Mouse (Mus musculus) embryo, embryonic 11 days (tissue): ENCODE results near the gene Pex10.
"Not testable (repeated sequence)": the region's sequence is repeated elsewhere in the genome, so short reads cannot be mapped to it uniquely, and the experiment has no call there.

Experiments used
- DNase-seq: peaks from one replicate; pipeline ENCODE4 v3.0.0-alpha.2; 2015

Gene Pex10

DNA sequence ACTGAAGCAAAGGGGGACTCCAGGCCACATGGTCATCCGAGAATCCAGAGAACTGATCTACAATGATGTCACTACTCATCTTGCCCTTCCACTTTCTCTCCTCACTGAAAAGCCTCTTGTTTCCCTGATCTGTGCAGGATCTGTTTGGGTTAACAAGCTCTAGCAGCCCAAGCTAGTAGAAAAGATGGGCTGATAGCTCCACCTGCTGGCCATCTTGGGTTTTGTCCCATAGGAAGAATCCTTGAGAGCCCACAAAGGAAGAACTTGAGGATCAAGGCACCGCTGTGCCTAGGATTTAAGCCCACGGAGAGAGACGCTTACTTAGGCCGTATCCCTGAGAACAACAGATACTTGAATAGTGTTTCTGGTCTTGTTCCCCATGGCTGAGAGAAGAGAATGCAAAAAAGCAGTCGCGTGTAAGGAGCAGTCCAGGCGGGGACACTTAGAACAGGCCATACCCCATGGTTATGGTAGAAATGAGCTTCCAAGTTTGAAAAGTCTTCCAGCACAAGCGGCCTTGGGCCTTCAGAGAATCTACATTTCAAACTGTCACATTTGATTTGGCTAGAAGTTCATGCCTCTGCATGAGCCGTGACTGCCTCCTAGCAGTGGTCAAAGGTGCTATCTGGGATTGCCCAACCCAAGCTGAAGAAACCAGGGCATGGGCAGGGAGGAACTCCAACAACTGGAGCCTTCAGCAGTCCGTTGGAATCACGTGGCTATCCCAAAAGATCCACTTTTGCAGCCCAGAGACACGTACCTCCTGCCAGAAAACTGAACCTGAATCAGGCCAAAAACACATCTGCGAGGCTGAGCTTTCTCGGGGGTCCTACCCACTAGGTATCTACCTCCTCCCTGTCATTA is 614 bp upstream of the Pex10 start:
- peak; percentile 92 for DNase-seq

DNA sequence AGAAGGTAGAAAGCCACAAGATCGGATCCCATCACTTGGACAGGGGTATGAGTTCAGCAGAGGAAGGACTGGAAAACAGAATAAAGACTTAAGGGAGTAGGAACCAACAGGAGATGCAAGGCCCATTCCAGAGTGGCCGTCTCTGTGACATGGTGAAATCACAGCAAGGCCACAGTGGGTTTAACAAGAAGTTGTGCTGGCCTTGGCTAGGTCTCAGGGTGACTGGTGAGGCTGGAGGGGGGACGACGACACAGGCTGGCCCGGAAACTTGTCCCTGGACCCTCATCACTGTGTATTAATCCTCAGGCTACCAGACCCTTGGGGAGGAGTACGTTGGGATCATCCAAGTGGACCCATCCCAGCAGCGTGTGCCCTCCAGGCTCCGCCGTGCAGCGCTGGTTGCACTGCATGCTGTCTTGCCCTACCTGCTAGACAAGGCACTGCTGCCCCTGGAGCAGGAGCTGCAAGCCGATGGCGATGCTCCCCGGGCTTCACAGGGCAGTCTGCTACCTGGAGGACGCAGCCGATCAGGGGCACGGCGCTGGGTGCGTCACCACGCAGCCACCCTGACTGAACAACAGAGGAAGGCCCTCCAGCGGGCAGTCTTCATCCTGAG is 1.6 kb downstream of the Pex10 start:
- DNase-seq: no peak

DNA sequence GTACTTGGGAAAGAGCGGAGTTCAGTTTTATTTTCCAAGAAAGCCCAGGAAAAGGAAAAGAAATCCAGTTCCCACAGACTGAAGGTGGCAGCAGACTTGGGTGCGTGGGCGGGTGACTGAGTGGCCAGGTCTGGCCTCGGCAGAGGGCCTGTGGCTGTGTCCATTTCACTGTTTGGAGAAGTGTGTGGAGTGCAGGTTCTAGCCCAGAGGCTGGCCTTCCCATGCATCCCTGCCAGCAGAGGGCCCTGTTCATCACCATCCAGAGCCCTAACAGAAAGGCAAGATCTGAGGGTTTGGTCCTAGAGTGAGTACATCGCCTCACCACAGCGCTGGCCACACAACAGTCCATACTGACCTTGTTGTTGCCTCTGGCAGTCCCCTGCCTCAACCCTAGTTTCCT is 2.4 kb downstream of the Pex10 start:
- no peak for DNase-seq

DNA sequence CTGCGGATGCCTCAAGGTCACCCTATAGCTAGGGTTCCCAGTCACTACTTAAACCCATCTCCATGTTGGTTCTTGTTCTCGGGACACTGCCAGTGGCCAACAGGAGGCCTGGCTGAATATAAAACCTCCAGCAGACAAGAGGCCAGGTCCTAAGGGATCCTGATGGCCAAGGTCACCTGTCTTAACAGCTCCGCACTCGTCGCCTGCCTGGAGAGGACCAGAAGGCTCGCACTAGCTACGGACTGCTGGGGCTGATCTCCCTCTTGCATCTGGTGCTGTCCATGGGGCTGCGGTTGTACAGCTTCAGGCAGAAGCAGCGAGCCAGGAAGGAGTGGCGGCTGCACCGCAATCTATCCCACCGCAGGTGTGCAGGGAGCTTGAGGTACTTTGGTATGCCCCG is 3.4 kb downstream of the Pex10 start:
- DNase-seq: no peak

DNA sequence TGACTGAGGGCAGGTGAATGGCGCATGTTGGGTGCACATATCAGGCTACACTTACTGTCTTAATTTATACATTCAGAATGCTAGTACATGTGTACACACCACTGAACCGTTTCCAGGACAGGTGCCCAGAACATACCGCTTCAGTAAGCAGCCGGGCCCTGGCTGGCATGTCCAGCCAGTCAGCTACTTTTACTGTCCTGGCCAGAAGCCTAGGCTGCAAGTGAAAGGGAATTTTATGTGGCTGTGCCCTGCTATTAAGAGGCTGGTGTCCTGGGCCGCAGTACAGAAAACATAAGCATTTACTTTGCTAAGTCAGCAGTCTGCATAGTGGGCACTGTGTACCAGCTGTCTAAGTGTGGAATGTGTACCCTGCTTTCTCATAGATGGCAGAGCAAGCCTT is 4.1 kb downstream of the Pex10 start:
- no peak for DNase-seq

DNA sequence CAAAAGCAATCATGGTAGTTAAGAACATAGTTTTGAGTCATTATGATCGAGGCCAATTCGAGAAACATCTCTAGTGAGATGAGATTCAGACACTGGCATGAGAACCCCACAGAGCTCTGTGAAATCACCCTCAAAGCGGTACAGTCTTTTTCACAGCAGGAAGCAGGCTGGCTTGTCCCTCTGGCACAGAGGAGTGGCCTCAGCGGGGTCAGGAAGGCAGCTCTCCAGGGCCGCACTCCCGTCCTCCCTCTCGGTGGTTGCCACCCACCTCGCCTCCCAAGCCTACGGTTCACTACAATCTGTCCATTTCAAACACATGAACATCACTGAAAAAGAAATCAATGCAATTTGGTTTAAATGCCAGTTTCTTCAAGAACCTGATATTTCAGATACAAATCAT is 7.6 kb downstream of the Pex10 start:
- DNase-seq: no peak

DNA sequence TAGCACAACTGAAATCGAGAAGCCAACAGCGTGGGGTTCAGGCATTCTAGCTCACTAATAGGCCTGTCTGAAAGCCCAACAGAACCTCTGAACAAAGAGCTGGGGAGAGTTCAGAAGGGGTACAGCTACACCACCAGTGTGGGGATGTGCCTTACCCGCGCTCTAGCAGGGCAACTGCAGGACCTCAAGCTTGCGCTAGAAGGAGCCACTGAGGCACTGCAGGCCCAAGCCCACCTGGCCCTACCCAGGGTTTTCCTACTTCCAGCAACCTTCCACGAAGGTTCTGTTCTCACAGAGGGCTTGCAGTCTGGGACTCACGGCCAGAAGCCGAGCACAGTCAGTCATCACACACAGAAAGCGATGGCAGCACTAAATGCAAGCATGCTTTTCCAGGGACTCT is 8.3 kb downstream of the Pex10 start:
- DNase-seq: no peak

DNA sequence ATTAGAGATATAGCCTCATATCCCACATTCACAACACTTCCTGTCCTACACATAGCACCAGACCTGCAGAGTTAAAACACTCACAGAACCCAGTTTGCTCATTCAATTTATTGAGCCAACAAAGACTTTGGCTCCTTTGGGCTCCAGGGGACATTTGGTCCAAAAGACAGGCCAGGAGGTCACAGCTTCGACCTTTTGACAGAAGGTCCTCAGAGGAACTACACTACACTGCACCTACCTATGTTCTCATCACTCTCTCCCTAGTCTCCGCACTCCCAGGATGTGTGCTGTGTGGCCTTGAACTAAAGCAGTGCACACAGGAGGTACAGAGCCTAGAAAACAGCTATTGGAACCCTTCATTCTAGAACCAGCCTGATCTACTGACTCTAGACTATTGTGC is 9.0 kb downstream of the Pex10 start:
- no peak for DNase-seq

DNA sequence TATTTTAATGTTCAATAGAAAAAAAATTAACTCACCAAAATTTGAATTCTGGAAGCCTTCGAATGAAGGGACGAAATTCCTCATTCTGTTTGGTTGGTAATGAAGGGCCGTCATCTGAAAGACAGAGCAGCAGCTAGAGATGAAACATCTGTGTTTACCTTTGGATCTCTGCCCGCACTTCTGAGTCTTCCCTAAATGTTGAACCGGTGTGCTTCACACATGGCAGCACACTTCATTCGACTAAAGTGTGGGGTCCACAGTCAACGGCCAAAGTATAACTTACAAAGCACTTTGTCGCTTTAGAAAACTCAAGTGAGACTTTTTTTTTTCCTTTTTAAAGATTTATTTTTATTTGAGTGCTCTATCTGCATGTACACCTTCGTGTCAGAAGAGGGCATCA is 9.9 kb downstream of the Pex10 start:
- no peak for DNase-seq

DNA sequence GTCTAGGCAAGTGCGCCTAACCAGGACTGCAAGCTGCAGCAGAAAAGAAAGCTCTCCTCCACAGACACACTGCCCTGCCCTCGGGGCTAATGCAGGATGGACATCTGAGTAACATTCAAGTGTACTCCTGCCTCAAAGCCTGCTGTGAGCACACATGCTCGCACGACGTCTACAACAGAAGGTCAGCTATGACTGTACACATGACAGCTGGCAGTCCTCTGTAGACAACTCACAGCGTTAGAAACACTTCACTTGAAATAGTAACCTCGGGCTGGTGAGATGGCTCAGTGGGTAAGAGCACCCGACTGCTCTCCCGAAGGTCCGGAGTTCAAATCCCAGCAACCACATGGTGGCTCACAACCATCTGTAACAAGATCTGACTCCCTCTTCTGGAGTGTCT is 12.0 kb downstream of the Pex10 start:
- DNase-seq: not testable (repeated sequence)

DNA sequence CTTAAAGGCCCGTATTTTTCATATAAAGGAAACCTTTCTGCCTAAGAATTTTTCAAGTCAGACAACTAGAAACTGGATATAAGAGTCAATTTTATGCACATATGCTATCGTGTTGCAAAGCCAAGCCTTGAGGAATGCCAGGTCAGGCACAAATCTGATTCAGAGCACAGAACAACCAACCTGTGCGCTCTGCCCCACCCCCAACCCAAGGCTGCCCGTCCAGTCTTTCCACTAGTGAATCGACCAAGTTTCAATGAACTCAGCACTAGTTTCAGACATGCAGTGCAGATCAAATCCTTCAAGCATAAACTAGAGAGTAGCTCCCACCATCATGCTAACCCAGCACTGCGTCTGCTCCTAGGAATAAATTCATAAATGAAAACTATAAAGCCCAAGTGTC is 12.8 kb downstream of the Pex10 start:
- DNase-seq: no peak

DNA sequence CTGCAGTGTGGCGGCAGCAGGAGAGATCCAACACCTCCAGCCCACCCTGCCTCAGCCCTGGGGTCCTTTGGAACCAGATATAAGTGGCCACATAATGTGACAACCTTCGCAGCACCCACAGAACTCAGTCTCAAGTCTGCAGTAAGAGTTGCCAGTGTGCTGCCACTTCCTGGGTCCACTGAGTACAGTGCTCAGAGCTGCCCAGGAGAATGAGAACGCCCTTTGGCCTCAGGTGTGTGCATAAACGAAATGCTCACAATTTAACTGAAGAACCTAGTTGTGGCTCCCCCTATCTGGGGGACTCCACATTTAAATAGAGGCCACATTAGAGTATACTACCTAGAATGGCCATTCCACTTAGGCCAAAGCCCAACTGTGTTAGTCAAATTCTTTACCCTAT is 16.7 kb downstream of the Pex10 start:
- no peak for DNase-seq

DNA sequence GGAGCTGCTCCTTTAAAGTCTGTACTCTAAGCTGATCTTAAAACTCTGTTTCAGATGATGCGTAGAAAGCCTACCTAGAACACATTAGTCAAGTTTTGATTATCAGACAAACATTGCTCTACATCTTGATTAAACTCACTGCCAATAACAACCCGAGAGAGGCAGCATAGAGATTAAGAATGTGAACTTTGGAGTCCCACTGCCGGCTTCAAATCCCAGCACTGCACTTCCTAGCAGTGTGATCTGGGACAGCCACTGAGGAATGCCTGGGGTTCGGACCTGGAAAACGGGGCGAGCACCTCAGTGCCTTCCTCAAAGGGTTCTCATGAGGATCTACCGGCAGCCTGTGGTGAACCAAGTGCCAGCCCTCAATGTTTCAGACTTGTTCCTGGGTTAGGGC is 17.5 kb downstream of the Pex10 start:
- DNase-seq: no peak

DNA sequence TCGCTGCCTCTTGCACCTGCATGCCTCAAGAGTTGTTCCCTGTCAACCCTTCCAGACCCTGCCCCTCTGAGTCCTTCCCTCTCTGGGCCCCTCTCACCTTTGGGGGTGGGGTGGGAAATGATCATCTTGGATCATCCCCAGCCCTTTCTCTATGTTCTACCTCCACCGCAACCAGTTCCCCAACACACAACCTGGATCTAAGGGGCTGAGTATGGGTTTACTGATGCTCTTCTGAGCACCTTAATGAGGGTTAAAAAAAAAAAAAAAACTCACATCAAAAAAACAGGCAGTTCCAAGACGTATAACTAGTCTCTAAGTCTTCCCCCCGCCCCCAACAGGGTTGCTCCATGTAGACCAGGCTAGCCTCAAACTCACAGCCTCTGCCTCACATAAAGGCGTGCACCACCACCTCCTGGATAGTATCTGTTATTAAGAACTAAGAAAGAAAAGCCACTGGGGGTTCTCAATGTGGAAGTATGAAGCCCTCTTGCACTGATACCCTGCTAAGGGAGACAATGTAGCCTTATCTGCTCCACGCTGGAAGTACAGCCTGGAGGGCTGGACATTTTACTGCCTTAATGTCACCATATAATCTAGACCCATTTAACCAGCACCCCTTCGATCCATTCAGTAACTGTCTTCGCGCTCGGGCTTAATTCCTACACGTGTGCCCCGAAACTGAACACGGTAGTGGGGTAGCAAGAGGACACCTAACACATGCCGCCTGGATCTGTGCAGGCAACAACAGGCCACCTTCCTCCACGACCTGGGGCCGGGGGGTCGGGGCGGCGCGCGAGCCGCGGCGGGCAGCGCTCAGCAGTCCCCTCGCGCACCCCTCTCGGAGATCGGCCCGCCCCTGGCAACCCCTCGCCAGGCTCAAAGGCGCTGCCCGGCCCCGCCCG is 18.6 kb downstream of the Pex10 start:
- DNase-seq: no peak

DNA sequence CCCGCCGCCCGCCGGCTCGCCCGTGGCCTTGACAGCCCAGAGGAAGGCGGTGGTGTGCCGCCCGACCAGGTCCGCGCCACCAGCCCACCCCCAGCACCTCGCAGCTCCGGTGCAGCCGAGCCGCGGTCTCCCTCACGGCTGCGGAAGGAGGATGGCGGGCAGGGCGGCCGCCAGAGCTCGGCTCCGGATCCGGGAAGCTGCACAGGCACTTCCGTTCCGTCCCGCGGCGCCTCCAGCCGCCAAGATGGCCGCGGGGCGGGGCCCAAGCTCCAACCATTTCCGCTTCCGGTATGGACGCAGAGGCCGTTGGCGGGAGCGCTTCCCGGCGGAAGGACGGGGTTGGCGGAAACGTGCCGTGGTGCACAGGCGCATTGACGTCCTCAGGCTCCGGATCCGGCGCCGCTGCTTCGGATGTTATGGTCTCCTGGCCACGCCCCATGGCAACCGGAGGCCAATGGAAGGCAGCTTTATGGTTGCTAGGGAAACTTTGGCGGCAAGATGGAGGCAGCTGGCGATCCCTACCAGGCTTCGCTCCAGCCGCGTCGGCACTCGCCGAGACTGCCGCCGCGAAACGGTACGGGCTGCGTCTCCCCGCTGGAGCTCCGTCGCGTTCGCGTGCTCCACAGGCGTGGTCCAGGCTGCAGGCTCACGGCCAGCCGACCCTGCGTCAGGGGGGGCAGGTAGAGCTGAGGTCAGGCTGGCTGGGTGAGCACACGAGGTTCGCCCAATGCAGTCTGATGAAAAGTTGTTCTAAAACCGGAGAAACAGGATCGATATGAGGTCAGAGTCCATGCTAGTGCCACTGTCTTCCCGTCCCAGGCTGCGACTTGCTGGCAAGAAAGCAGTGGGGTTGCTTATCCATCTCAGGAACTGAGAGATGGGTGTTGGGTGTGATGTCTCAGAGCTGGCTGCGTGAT is 19.6 kb downstream of the Pex10 start, which contains the start of the genes Rer1 and Morn1:
Gene Rer1 (minus strand): TSS at position 275 of the 917 bp plus-strand sequence.
Gene Morn1 (plus strand): TSS at position 470 of the 917 bp plus-strand sequence.
- DNase-seq: peak; percentile 100

DNA sequence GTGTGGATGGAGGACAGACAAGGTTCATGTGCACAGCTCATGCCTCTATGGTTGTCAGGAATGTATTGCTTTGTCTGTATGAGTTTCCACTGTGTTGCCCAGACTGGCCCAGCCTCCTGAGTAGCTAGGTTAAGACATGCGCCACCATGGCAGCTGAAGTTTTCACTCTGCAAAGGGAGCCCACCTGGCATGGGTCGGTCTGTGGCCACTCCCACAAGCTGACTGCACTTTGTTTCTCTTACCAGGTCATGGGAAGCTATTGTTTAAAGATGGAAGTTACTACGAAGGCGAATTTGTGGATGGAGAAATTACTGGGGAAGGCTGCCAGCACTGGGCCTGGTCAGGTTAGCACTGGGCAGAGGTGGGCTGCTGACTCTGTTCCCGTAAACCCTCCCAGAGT is 22.4 kb downstream of the Pex10 start:
- no peak for DNase-seq

DNA sequence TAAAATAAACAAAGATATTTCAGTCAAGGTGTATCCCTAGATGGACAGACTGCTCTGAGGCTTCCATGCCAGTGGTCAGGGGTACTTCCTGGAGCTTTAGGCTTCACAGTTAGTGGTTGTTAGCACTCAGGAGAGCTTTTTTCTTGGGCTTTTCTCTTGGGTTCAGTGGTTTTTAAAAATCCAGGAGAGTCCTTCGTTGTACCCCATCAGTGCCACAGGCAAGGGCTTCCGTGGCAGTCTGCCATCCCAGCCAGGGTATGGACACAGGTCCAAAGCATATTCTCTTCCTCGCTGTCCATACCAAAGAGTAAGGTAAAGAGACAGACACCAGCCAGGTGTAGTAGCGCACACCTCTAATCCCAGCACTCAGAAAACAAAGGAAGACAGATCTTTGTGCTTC is 23.3 kb downstream of the Pex10 start:
- DNase-seq: no peak

DNA sequence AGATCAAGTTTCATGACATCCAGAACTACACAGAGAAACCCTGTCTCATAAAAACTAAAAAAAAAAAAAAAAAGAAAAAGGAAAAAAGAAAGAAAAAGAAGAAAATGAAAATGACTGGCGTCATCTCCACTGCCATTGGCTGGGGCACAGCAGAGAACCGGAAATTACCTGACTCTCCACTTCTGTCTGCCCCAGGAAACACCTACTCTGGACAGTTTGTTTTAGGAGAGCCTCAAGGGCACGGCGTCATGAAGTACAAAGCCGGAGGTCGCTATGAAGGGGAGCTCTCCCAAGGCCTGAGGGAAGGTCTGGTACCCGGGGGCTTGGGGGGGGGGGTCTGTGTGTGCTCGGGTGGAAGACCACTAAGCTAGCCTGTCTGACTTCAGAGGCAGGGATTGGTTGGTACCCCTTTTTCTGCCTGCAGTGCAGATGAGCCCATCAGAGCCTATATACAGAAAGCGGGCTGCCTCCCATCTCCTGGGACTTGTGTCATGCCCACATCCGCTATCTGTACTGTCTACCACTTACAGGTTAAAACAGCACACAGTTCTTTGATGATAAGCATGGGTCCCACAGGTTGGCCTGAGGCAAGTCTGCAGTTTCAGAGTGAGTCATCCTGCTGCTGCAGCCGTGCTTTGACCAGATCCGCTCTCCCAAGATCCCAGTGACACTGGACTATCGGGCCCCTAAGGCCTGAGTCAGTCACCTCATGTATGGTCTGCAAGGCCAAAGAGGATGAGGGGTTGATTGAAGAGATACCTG is 24.1 kb downstream of the Pex10 start:
- DNase-seq: no peak

DNA sequence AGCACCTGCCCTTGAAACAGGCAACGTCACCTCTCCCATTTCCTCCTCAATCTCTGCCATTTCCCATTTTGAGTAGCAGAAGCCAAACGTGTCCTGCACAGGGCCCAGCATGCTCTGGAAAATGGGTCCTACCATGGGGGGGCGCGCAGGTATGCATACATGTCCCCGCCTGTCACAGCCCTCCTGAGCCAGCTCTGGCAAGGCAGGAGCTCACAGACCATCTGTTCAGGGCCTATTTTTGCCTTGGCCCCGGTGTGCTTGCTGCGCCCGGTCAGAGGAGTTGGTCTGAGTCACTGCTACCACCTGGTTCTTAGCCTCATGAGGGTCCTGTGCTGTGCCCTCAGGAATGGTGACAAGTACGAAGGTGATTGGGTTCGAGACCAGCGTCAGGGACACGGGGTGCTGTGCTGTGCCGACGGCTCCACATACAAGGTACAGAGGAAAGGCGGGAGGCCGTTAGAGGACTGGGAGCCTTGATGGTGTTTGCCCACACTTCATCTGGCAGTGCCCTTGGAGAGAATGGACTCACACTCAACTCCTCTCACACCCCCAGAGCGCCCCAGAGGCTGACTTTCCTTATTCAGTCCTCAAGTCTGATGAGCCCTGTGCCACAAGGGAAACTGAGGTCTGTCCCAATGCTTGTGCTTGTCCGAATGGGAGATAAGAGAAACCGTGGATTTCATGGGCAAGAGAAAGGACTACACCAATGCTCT is 26.1 kb downstream of the Pex10 start:
- DNase-seq: no peak

DNA sequence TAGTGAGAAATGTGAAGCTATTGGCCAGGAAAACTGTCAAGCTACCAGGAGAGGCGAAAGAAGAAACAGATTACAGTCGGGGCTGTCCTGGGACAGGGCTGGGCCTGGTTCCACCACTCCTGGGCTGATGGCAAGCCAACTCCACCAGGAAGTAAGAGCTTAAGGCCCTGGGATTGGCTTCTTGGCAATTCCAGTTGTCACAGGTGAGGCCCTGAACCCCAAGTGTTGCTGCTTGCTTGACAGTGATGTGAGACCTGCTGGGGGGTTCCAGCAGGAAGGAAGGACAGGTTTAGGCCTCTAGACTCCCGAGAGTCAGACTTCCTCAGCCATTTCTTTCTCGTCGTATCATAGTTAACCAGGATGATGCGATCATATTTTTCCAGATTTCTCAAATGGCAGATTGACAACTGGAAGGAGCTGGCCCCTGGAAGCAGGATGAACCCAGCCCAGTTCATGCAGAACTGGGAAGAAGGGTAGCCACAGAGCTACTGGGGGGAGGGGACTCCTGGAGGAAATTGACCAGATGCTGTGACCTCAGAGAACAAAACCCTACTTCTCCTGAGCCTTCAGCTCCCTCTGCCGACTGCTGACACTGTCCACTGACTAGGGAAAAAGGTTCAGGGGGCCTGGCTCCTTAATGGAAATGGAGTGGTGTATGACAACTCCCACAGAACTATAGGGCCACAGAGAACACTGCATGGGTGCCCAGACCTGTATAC is 26.8 kb downstream of the Pex10 start:
- DNase-seq: no peak
